Mouse (Mus musculus): ENCODE measurements around the gene Apaf1.

DNA sequence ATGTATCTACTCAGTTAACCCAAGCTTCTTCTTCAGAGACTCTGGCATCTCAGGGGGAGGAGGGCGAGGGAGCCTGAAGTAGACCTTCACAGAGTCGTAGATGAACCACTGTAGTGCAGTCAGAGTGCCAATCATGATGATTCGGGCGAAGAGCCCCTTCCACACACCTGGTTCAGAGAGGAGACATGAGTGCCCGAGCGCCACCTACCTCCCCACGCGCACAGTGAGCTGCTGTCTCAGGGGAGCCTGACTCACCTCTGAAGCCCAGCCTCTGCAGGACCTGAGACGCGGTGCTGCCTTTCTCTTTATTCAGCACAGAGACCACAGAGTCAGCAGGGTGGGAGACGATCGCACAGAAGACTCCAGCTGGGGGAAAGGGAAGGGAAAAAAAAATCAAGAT lies 34.4 kb upstream of the Apaf1 start:
- TF ChIP-seq CTCF (IDR thresholded peaks at IDR 0.05; ENCODE audit: low read depth, low read length) (no peak), POLR2A (IDR thresholded peaks at IDR 0.05; ENCODE audit: extremely low read depth, insufficient read depth, low read length) (no peak)
